Comparison of ENCODE assay signal across 9 mouse cellular contexts in genomic region chr1:106687435-106688160, GRCm38 (mm10). TPM values are rescaled to one million over a fixed set of nuclear protein-coding genes. Genes with fewer than 3 reads are reported as not detected.
A peak's percentile ranks its signal among the peaks of the same experiment; 100 is the strongest.
DNase-seq lines count a peak whose midpoint lies in the region; ATAC-seq and TF ChIP-seq lines count a peak whose summit lies in the region.
"Had no signal": no experiment of that assay in that cellular context is flagged by ENCODE, and none has a peak within 500 bp of the region (broad histone marks: within the 10 kb centered on the region; RNA-seq: fewer than 3 reads in every experiment).

No protein-coding gene starts in this region.

- ATAC-seq in kidney, postnatal 0 days (replicated peaks; ENCODE audit: low FRiP score, low read depth), result peak; percentile 90

- DNase-seq in frontal cortex, postnatal 36 days (ENCODE audit: low spot score in 2 of 2), result peak; percentile 17 to 31
- DNase-seq in frontal cortex, postnatal 25 days (ENCODE audit: low spot score in 2 of 2), result no peak
- peak; percentile 21 to 25 for DNase-seq in right cerebral cortex, adult 2 months (ENCODE audit: low spot score in 2 of 2)
- no peak for DNase-seq in right cerebral cortex, postnatal 4 days
- peak; percentile 65 for DNase-seq in kidney, postnatal 0 days (ENCODE audit: low spot score)
- DNase-seq in thymus, postnatal 25 days, result peak; percentile 55
- DNase-seq in layer of hippocampus, adult 8-10 months (ENCODE audit: low spot score in 2 of 2), result no peak
- DNase-seq in B cell, adult 2 months, result no peak

- H3K36me3 ChIP-seq in kidney, postnatal 0 days (ENCODE audit: insufficient read depth, low read length), result no peaks in the 10 kb centered on the region
- H3K36me3 ChIP-seq: neural tube, embryonic 13.5 days had no signal

- peaks cover 16% of the 10 kb centered on the region for H3K4me1 ChIP-seq in kidney, postnatal 0 days (replicated peaks; ENCODE audit: insufficient read depth, low read length)
- H3K4me1 ChIP-seq: neural tube, embryonic 13.5 days had no signal

- H3K4me2 ChIP-seq in kidney, postnatal 0 days (ENCODE audit: low read length), result peak overlapping the region; percentile 37
- H3K4me2 ChIP-seq: neural tube, embryonic 13.5 days had no signal

- no peaks in the 10 kb centered on the region for H3K27me3 ChIP-seq in kidney, postnatal 0 days (ENCODE audit: insufficient read depth, low read length)
- H3K27me3 ChIP-seq: neural tube, embryonic 13.5 days had no signal

- no peak overlapping the region for H3K9ac ChIP-seq in kidney, postnatal 0 days (ENCODE audit: low read depth, low read length)
- H3K9ac ChIP-seq: neural tube, embryonic 13.5 days had no signal

- no peaks in the 10 kb centered on the region for H3K9me3 ChIP-seq in kidney, postnatal 0 days (replicated peaks; ENCODE audit: low read length)
- H3K9me3 ChIP-seq: neural tube, embryonic 13.5 days had no signal

- TF ChIP-seq CTCF in kidney, postnatal 0 days (IDR thresholded peaks at IDR 0.05; ENCODE audit: low read depth), result no peak

- peak overlapping the region; percentile 85 for H3K27ac ChIP-seq in kidney, postnatal 0 days
- H3K27ac ChIP-seq: neural tube, embryonic 13.5 days had no signal

- H3K4me3 ChIP-seq in kidney, postnatal 0 days (replicated peaks; ENCODE audit: low read depth, low read length), result no peak overlapping the region
- H3K4me3 ChIP-seq: neural tube, embryonic 13.5 days had no signal

- WGBS in kidney, postnatal 0 days, result 46% methylated on average over 18 of the region's 18 CpGs

RNA-seq across cellular contexts. Expression of gene Bcl2, which starts 26.5 kb away (rescaled TPM):
- 11.7 and 13.4 TPM in 2 replicates for polyA plus RNA-seq in kidney, postnatal 0 days (2015; fragmentation: Nextera tagmentation; extraction: Ambion mirVana)
- total RNA-seq in layer of hippocampus, adult 8-10 months (2022), result 10 to 100 TPM in 3 of 4 experiments, 1 to 10 TPM in 1; 9.8 to 11.6 (median 11.2) TPM

Comparison
In these comparisons a context has a peak if more than half of its experiments do, and no peak if none do; other contexts are left out.
1. DNase-seq: peak in frontal cortex, postnatal 36 days (2 of 2), right cerebral cortex, adult 2 months (2 of 2), kidney, postnatal 0 days (single experiment) and thymus, postnatal 25 days (single experiment); none in frontal cortex, postnatal 25 days (0 of 2), right cerebral cortex, postnatal 4 days (single experiment), layer of hippocampus, adult 8-10 months (0 of 2) and B cell, adult 2 months (0 of 2).